8 mouse cellular contexts compared by ENCODE assay signal in genomic region chr1:165018692-165019309, GRCm38 (mm10).
DNase-seq lines count a peak whose midpoint lies in the region; ATAC-seq and TF ChIP-seq lines count a peak whose summit lies in the region.

No protein-coding gene starts in this region.

- H3K4me2 ChIP-seq in kidney, embryonic 15.5 days: peak overlapping the region; percentile 60
- peak overlapping the region; percentile 45 for H3K4me2 ChIP-seq in heart, postnatal 0 days (ENCODE audit: low read depth, low read length)
- peak overlapping the region; percentile 43 for H3K4me2 ChIP-seq in limb, embryonic 14.5 days (replicated peaks; ENCODE audit: low read depth, low read length, severe bottlenecking)

- no peak for TF ChIP-seq POLR2A in limb, embryonic 14.5 days (IDR thresholded peaks at IDR 0.05; ENCODE audit: borderline replicate concordance, extremely low read depth, insufficient read depth, insufficient read length)

- no peak for TF ChIP-seq EP300 in heart, postnatal 0 days (IDR thresholded peaks at IDR 0.05; ENCODE audit: low read depth)

- H3K27ac ChIP-seq in kidney, embryonic 15.5 days: no peak overlapping the region
- no peak overlapping the region for H3K27ac ChIP-seq in heart, postnatal 0 days (ENCODE audit: low read depth)
- H3K27ac ChIP-seq in limb, embryonic 14.5 days (replicated peaks; ENCODE audit: low read depth, low read length): no peak overlapping the region

- WGBS in kidney, embryonic 15.5 days: 20% methylated on average over 16 of the region's 16 CpGs
- 11% methylated on average over 16 of the region's 16 CpGs for WGBS in heart, postnatal 0 days
- WGBS in limb, embryonic 14.5 days: 16% methylated on average over 16 of the region's 16 CpGs

- no peak overlapping the region for H3K9ac ChIP-seq in kidney, embryonic 15.5 days
- H3K9ac ChIP-seq in heart, postnatal 0 days (replicated peaks; ENCODE audit: low read depth, low read length): no peak overlapping the region
- 0 out of 2 replicates have a peak overlapping the region, but pooled peaks have one; percentile 25 for H3K9ac ChIP-seq in limb, embryonic 14.5 days (ENCODE audit: low read depth, low read length, severe bottlenecking)

- H3K4me1 ChIP-seq in kidney, embryonic 15.5 days: 0 out of 2 replicates have a peak, but pooled peaks cover 8% of the 10 kb centered on the region
- 0 out of 2 replicates have a peak, but pooled peaks cover 8% of the 10 kb centered on the region for H3K4me1 ChIP-seq in heart, postnatal 0 days (ENCODE audit: control insufficient read depth, insufficient read depth)
- peaks cover 6% of the 10 kb centered on the region; the same call in 1 of the 2 replicates for H3K4me1 ChIP-seq in limb, embryonic 14.5 days (ENCODE audit: control insufficient read depth, insufficient read depth, low read length)

- no peaks in the 10 kb centered on the region for H3K36me3 ChIP-seq in kidney, embryonic 15.5 days
- H3K36me3 ChIP-seq in heart, postnatal 0 days (replicated peaks; ENCODE audit: control insufficient read depth, insufficient read depth, low read length): no peaks in the 10 kb centered on the region
- H3K36me3 ChIP-seq in limb, embryonic 14.5 days (ENCODE audit: control insufficient read depth, insufficient read depth, low read length): no peaks in the 10 kb centered on the region

- no peak for DNase-seq in kidney, postnatal 25 days
- DNase-seq in cerebellum, postnatal 10 days: peak; percentile 69 to 71
- DNase-seq in heart, postnatal 0 days (ENCODE audit: low spot score): peak; percentile 42
- peak; percentile 30 for DNase-seq in limb, embryonic 14.5 days (ENCODE audit: low spot score)
- DNase-seq in retina, postnatal 7 days (ENCODE audit: low read depth, low spot score): peak; percentile 37
- no peak for DNase-seq in adrenal gland, adult 8-10 months
- DNase-seq in lung, postnatal 25 days (ENCODE audit: low spot score): no peak

- ATAC-seq in kidney, embryonic 15.5 days (replicated peaks; ENCODE audit: low FRiP score): peak; percentile 95
- peak; percentile 78 for ATAC-seq in heart, postnatal 0 days (ENCODE audit: insufficient read depth, low read depth)
- peak; percentile 82; the same call in 1 of the 2 replicates for ATAC-seq in limb, embryonic 14.5 days (ENCODE audit: low FRiP score, low read depth)

- peak overlapping the region; percentile 37 for H3K4me3 ChIP-seq in kidney, embryonic 15.5 days (replicated peaks)
- peak overlapping the region; percentile 10; the same call in 1 of the 2 replicates for H3K4me3 ChIP-seq in heart, postnatal 0 days (ENCODE audit: low read depth, low read length)
- H3K4me3 ChIP-seq in limb, embryonic 14.5 days (replicated peaks; ENCODE audit: low read length): peak overlapping the region; percentile 25

- H3K27me3 ChIP-seq in kidney, embryonic 15.5 days: no peaks in the 10 kb centered on the region
- no peaks in the 10 kb centered on the region for H3K27me3 ChIP-seq in heart, postnatal 0 days (ENCODE audit: control insufficient read depth, insufficient read depth, low read length)
- no peaks in the 10 kb centered on the region for H3K27me3 ChIP-seq in limb, embryonic 14.5 days (ENCODE audit: control insufficient read depth, insufficient read depth, low read length)

- no peaks in the 10 kb centered on the region for H3K9me3 ChIP-seq in kidney, embryonic 15.5 days (replicated peaks)
- H3K9me3 ChIP-seq in heart, postnatal 0 days (replicated peaks; ENCODE audit: control insufficient read depth, low read length): no peaks in the 10 kb centered on the region
- H3K9me3 ChIP-seq in limb, embryonic 14.5 days (ENCODE audit: control insufficient read depth, low read length): no peaks in the 10 kb centered on the region

- no peak for TF ChIP-seq CTCF in heart, postnatal 0 days (IDR thresholded peaks at IDR 0.05; ENCODE audit: low read depth)

Comparison
In these comparisons a context has a peak if more than half of its experiments do, and no peak if none do; other contexts are left out.
1. DNase-seq: peak in cerebellum, postnatal 10 days (2 of 2), heart, postnatal 0 days (single experiment), limb, embryonic 14.5 days (single experiment) and retina, postnatal 7 days (single experiment); none in kidney, postnatal 25 days (0 of 2), adrenal gland, adult 8-10 months (single experiment) and lung, postnatal 25 days (single experiment).
2. Peak in every context shown above with its lines, with median percentiles within 50 percentile points of each other: ATAC-seq, H3K4me2 ChIP-seq and H3K4me3 ChIP-seq.